Mouse (Mus musculus): ENCODE results near the gene Aaed1.

DNA sequence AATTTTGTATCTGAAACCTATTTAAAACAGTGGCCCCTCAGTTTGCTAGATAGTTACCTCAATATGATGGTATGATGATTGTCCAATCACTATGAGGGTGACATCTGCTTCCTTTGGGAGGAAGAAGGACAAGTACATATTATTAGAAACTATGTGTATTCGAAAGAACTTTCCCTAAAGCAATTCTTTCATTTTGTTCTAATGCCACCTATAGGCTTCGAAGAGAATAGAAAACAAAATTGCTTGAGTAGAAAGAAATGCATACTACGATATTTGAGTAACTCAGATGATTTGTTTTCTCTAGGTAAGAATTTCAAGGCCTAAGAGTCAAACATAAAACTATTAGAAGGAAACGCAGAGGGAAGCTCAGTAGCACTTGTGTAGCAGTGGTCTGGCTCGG, 3.5 kb downstream of the Aaed1 start:
- TF ChIP-seq POLR2A (IDR thresholded peaks at IDR 0.05; ENCODE audit: borderline replicate concordance, extremely low read depth, low read depth, low read length), result no peak
- no peak for TF ChIP-seq CTCF (IDR thresholded peaks at IDR 0.05; ENCODE audit: insufficient read depth, low read length)
